Mouse (Mus musculus): ENCODE measurements around the gene Tcp1. TPM values are rescaled to one million over a fixed set of nuclear protein-coding genes. Genes with fewer than 3 reads are reported as not detected.

The Tcp1 gene
- total RNA-seq, 2 experiments from 2014 or later, result 290 to 292 TPM

DNA sequence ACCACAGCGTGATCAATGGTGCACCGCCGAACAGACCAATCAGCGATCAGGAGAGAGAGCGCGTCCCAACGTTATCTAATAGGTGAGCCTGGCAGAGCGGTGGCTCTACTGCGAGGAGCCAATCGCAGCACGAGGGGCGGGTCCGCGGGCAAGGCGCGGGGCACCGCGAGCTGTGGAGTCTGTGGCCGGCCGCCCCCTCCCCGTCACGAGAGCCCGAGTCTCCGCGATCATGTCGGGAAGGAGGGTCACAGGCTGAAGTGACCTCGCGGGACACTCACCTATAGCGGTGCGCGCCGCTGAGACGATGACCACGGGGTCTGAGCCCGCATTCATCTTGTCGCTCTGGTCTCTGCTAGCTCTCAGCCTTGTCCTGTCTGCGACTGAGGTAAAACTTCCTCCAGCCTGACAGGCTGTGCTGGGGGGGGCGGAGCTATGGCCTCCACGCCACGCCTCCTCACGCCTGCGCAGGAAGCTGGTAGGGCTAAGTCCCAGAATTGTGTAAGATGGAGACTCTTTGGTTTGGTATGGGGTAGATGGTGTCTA is 44.9 kb downstream of the Tcp1 start, which contains the start of gene Acat2:
Gene Acat2, minus strand, starts transcription at position 417 of the 543 bp plus-strand sequence.
- peak; percentile 86 to 94 for DNase-seq (ENCODE audit: low spot score in 2 of 2)

DNA sequence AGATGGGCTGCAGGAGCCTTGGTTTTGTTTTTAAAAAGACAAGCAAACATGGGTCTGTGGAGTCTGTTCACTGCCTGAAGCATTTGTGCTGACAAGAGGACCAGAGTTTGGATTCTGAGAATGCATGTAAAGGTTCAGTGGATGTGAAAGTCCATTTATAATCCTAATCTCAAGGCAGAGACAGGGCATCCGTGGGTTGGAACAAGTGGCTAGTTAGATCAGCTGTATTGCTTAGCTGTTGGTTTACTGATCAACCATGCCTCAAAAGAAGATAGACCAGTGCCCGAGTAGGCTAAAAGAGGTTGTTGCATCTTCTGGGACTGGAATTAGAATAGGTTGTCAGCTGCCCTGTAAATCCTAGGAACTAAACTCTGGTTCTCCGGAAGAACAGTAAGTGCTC is 48.0 kb downstream of the Tcp1 start:
- DNase-seq (ENCODE audit: low spot score in 2 of 2), result no peak

DNA sequence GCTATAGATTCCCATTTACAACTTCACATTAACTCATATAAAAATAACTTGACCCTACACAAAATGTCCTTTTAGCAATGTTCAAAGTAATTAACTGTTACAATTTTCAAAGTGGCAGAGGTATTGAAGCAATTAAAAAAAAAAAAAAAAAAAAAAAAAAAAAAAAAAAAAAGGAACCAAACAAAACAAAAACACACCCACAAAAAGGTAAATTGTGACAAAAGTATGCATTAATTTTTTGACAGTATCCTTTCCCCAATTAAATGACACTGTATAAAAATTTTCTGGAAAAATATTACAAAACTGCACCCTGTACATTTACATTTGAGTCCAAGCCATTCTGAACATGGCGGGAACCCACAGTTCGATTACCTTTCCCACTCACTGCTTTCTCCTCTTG is 51.7 kb downstream of the Tcp1 start:
- no peak for DNase-seq (ENCODE audit: low spot score in 2 of 2)

GRCm38 (mm10) chr17:12973851-12974250 is 58.4 kb downstream of the Tcp1 start:
- DNase-seq (ENCODE audit: low spot score in 2 of 2), result no peak

Other genes starting within 250 kb of the Tcp1 start
- not detected for gene Slc22a1, start 239.9 kb upstream of the Tcp1 start, total RNA-seq (2021)
- gene Igf2r, start 146.0 kb upstream of the Tcp1 start, total RNA-seq (2021), result 100 to 1,000 TPM; 178 to 206 TPM
- 1 to 10 TPM; 1.3 to 1.6 TPM for gene Mas1, start 47.6 kb upstream of the Tcp1 start, total RNA-seq (2021)
- 1 to 10 TPM; 1.8 to 2.0 TPM for gene Mrgprh, start 39.7 kb upstream of the Tcp1 start, total RNA-seq (2021)
- gene Pnldc1, start 5.5 kb upstream of the Tcp1 start, total RNA-seq (2021), result 1 to 10 TPM in 1 of 2 experiments, under 1 TPM in 1; 0.31 to 2.0 TPM
- 10 to 100 TPM; 81.4 to 83.4 TPM for gene Mrpl18, start 644 bp downstream of the Tcp1 start, total RNA-seq (2021)
- gene Acat3, start 24.9 kb downstream of the Tcp1 start, total RNA-seq (2021), result under 1 TPM in 1 of 2 experiments, not detected in 1; 0.49 TPM
- gene Acat2, start 45.0 kb downstream of the Tcp1 start, total RNA-seq (2021), result 10 to 100 TPM; 23.3 to 26.6 TPM
- 10 to 100 TPM; 51.2 to 58.4 TPM for gene Wtap, start 78.5 kb downstream of the Tcp1 start, total RNA-seq (2021)
- 100 to 1,000 TPM; 184 to 217 TPM for gene Sod2, start 91.1 kb downstream of the Tcp1 start, total RNA-seq (2021)
- gene Gpr31b, start 136.6 kb downstream of the Tcp1 start, total RNA-seq (2021), result not detected
- under 1 TPM; 0.37 to 0.39 TPM for gene Tcp10b, start 145.4 kb downstream of the Tcp1 start, total RNA-seq (2021)
- gene Unc93a, start 216.1 kb downstream of the Tcp1 start, total RNA-seq (2021), result under 1 TPM in 1 of 2 experiments, not detected in 1; 0.34 TPM